Mouse (Mus musculus) G1E (cell line): ENCODE measurements around the gene Mlh1.

ENCODE experiments used
- CTCF ChIP-seq: IDR thresholded peaks from 2 replicates; pipeline ENCODE4 v1.5.1; 2012; ENCODE audit warnings: low read depth, low read length, inconsistent platforms, mixed read lengths
- GATA1 ChIP-seq: IDR thresholded peaks from 2 replicates; pipeline ENCODE4 v1.6.1; 2012; ENCODE audit warnings: borderline replicate concordance, low read length, inconsistent platforms, mixed read lengths
- TAL1 ChIP-seq: conservative IDR thresholded peaks from 2 replicates; pipeline ENCODE4 v1.6.1; 2012; ENCODE audit warnings: low read depth, low read length, inconsistent platforms, mixed read lengths

- TF ChIP-seq CTCF, result no peak
- no peak for TF ChIP-seq TAL1
- TF ChIP-seq GATA1, result no peak
These were observed 51.0 kb downstream of the Mlh1 start for GRCm38 (mm10) chr9:111220551-111221080.
